Mouse (Mus musculus): ENCODE results near the gene Repin1. TPM values are rescaled to one million over a fixed set of nuclear protein-coding genes. Genes with fewer than 3 reads are reported as not detected.

The Repin1 gene
- total RNA-seq (2021), result 10 to 100 TPM; 24.0 to 27.5 TPM
- long read RNA-seq, experiment 1, transcript Repin1-201 (3 exons, 3,145 nt), result major isoform, 5 of 19 reads
- long read RNA-seq, experiment 1, partial matches to known transcripts, result 4 of 19 reads
- long read RNA-seq, experiment 1, other reads (novel, unspliced or antisense), result 7 of 19 reads
- long read RNA-seq, experiment 2, partial matches to known transcripts, result 1 of 16 reads
- long read RNA-seq, experiment 2, other reads (novel, unspliced or antisense), result 6 of 16 reads

GRCm38 (mm10) chr6:48593158-48594042 lies at the start of gene Repin1, which contains the start of gene Gm44965:
Gene Repin1, plus strand, starts transcription at chr6:48593883.
Gene Gm44965, plus strand, starts transcription at chr6:48593941.
- intact Hi-C loops (cut with DNase I), result no loop called here
- peak; percentile 93 to 96 for DNase-seq

- no peak for DNase-seq
- intact Hi-C loops (cut with DNase I), result no loop called here
Measured at GRCm38 (mm10) chr6:48545251-48545650, 48.4 kb upstream of the Repin1 start.

- peak; percentile 45 to 64 for DNase-seq
- intact Hi-C loops (cut with DNase I), result loop anchor here (2.0 kb wide), 1 partner anchor 97 kb away; no protein-coding TSS in a partner anchor
Measured at GRCm38 (mm10) chr6:48546271-48546670, 47.4 kb upstream of the Repin1 start.

DNA sequence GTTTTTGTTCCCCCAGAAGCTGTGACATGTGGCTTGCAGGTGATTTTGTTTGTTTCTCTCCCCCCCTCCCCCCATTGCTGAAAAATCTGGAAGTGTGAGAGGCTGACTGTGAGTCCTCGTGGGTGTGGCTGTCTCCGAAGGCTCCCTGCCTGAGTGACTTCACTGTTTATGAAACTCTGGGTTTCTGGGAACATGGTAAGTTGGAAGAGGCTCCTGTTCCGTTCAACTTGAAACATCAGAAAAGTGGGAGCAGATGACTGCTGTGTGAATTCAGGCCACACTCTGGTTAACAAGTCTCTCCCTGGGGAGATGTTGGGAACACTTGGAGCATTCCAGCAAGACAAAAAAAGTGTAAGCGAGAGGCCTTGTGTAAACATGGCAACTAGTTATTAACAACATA lies 46.8 kb upstream of the Repin1 start:
- DNase-seq, result peak in 1 of 2 experiments; percentile 37
- intact Hi-C loops (cut with DNase I), result loop anchor here (2.0 kb wide), 1 partner anchor 96 kb away; no protein-coding TSS in a partner anchor

GRCm38 (mm10) chr6:48548314-48548713 lies 45.4 kb upstream of the Repin1 start:
- DNase-seq, result no peak
- intact Hi-C loops (cut with DNase I), result no loop called here

GRCm38 (mm10) chr6:48552918-48553317 lies 40.8 kb upstream of the Repin1 start:
- DNase-seq, result no peak
- intact Hi-C loops (cut with DNase I), result loop anchor here (2.0 kb wide), 1 partner anchor 30 kb away; no protein-coding TSS in a partner anchor

GRCm38 (mm10) chr6:48553819-48554218 lies 39.9 kb upstream of the Repin1 start:
- no peak for DNase-seq
- intact Hi-C loops (cut with DNase I), result loop anchor here (2.0 kb wide), 1 partner anchor 29 kb away; no protein-coding TSS in a partner anchor

- DNase-seq, result peak; percentile 99
- intact Hi-C loops (cut with DNase I), result no loop called here
Measured at GRCm38 (mm10) chr6:48554280-48555103, 39.2 kb upstream of the Repin1 start, which contains the start of gene Lrrc61. Gene Lrrc61, plus strand, starts transcription at chr6:48554796.

DNA sequence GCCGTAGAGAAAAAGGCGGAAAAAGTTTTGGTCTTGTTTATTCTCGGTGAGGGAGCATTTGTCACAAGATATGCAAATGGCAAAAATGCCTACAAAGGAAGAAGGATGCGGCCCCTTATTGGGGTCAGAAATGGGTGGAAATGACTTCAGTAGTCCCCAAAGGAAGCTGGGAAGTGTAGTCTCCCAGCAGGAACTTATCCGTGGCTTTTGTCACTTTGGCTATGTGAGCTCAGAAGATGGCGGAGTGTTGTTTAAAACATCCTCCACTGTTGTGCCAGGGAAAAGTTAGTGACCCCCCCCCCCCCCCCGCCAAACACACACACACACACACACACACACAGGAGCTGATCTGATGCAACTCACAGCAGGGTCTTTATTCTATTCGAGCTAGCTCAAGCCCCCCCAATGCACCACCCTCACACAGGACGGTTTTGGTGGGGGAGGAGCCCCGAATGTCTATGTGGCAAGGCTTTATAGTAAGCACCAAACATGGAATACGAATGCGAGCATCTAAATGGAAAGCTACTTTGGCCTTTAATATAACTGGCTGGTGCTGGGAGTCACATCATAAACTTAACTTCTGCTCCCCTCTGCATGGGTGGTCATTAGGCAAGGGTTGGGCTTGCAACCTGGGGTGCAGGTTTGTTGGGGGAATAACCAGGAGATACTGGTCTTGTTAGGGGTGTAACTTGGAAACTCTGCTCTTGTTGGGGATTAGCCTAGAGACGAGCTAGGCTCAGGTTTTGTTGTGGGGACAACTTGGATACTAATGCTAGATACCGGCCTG lies 38.4 kb upstream of the Repin1 start:
- intact Hi-C loops (cut with DNase I), result no loop called here
- peak; percentile 37 to 62 for DNase-seq

DNA sequence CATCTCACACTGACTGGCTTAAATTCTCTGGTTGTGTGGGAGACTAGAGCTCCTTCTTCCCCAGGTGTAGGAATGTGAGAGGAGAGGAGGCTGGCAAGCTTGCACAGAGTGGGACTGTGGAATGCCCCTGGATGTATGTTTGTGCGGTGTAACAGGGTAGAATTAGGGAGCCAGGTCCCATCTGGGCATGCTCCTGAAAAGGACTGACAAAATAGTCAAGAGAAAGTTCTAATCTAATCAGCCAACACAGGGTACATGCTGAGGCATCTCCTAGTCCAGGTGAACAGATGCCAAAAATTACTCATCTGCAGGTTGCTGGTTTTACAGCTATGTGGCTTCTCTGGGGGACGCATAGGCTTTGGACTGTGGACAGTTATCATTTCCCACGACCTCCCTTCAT lies 37.7 kb upstream of the Repin1 start:
- no peak for DNase-seq
- intact Hi-C loops (cut with DNase I), result no loop called here

DNA sequence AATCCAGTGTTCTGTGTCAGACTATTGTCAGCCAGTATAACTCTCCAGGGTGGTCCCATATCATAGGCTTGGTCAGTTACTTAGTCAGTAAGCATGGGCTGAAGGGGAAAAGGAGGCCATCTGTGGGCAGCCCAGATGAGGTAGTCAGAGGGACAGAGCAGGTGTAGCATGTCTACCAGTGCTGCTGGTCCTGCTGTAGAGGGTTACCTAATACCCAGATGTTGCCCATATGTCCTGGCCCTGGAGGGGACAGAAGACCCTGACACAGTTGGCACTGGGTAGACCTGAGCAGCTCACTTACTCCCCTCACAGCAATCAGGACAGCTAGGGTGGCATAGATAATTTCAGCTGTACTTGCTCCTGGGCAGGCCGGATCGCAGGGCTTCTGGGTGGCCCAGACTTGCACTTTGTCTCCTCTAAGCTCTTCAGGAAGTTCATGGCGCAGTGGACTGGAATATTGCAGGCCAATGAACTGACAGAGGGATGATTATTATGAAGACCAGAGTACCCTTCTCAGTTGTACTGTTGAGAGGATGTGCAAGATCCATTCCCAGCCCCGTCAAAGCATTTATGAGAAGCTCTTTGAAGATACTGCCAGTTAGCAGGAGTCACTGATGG lies 27.9 kb upstream of the Repin1 start:
- DNase-seq, result no peak
- intact Hi-C loops (cut with DNase I), result no loop called here

GRCm38 (mm10) chr6:48566312-48566711 lies 27.4 kb upstream of the Repin1 start:
- peak; percentile 75 to 82 for DNase-seq
- intact Hi-C loops (cut with DNase I), result no loop called here

GRCm38 (mm10) chr6:48568036-48568984 lies 25.4 kb upstream of the Repin1 start:
- peak; percentile 59 to 62 for DNase-seq
- intact Hi-C loops (cut with DNase I), result no loop called here

DNA sequence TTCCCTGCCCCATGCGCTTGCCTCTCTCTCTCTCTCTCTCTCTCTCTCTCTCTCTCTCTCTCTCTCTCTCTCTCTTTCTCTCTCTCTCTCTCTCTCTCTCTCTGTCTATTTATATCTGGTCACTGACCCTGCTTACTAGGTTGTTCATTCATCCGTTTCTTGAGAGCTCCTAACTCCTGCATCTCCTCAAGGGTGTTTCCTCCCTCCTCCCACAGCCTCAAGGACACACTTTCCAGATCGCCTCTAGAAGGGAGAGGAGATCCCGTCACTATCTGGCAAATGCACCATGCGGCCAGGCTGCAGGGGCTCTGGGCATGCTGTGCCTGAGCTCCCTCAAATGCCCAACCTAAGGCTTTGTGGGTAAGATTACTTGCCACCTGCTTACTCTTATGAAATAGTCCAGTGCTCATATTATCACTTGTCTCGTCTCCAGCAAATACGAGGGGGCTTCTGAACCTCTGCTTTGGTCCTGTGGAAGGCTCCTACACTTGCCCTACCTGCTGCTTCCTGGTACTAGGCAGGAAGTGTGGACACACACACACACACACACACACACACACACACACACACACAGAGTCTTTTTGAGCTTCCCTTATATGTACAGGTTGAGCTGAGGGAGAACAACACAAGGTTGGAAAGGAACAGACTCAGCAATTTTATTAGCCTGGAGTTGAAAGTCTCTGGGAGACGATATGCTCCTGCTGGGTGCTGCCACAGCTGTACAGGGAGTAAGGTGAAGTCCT lies 24.4 kb upstream of the Repin1 start:
- intact Hi-C loops (cut with DNase I), result no loop called here
- DNase-seq, result no peak

- DNase-seq, result no peak
- intact Hi-C loops (cut with DNase I), result no loop called here
Measured at GRCm38 (mm10) chr6:48572014-48572413, 21.7 kb upstream of the Repin1 start.

DNA sequence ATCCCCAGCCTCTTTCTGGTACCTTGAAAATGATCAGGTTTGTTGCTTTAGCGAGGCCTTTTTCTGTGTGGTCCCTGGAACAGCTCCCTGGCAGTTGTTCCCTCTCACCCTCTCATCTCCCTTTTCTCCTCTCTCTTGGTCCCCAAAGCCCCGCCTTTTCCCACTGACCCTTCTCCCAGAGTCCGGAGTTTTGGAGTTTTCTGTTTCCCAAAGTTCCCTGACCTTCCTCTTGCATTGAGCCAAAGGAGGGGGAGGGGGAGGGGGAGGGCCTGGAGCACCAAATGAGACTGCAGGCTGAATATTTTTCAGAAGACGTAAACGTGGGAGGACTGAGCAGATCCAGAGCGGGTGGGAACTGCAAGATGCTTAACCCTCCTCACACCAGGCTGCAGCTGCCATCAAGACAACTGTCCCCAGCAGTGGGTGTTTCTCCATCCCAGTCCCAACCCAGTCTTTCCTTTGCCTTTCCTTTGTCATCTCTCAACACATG lies 21.1 kb upstream of the Repin1 start, which contains the start of gene Rarres2:
Gene Rarres2 (minus strand): TSS at position 218 of the 490 bp plus-strand sequence.
- DNase-seq, result peak; percentile 59 to 67
- intact Hi-C loops (cut with DNase I), result no loop called here

- DNase-seq, result peak; percentile 44 to 51
Measured at GRCm38 (mm10) chr6:48573280-48573679, 20.4 kb upstream of the Repin1 start.

More at GRCm38 (mm10) chr6:48573280-48573679, 20.4 kb upstream of the Repin1 start:
- intact Hi-C loops (cut with DNase I), result no loop called here
